Mouse (Mus musculus) ES-E14 (cell line): Measurements from ENCODE around the gene Stox2.

Experiments
- MAFK ChIP-seq: IDR thresholded peaks from 2 replicates; pipeline ENCODE4 v1.6.1; 2014; ENCODE audit warnings: mild to moderate bottlenecking, low read depth, low read length, inconsistent platforms; ENCODE audit not compliant: insufficient read depth
- ZC3H11A ChIP-seq: IDR thresholded peaks from 2 replicates; pipeline ENCODE4 v1.6.1; 2012; ENCODE audit warnings: low read depth, mild to moderate bottlenecking, inconsistent platforms, low read length, borderline replicate concordance
- ZNF384 ChIP-seq: IDR thresholded peaks from 2 replicates; pipeline ENCODE4 v1.6.1; 2012; ENCODE audit warnings: low read depth, low read length, inconsistent platforms

DNA sequence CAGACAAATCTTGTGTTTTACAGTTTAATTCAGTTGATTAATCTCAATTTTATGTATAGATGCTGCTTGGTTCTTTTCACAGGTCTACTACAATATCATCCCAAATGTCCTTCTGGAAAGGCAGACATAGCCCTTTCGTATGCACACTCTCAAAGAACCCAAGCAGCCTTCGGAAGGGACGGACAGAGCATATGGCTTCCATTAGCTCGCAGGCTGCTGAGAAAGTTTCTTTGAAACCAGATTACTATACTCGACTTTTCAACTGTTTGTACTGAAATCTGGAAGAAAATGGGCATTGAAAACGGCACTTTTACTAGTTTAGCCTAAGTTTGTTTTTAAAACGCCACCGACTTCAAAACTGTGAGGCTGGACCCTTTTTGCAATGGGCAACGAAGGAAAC, 234.9 kb downstream of the Stox2 start:
- TF ChIP-seq MAFK, result no peak
- TF ChIP-seq ZC3H11A, result no peak
- TF ChIP-seq ZNF384, result no peak
